Mouse (Mus musculus) retina, adult 2 months (tissue): ENCODE results near the gene Fcgr3.
"Not testable (repeated sequence)": the region's sequence is repeated elsewhere in the genome, so short reads cannot be mapped to it uniquely, and the experiment has no call there.

ENCODE experiments used
- DNase-seq: peaks from one replicate; pipeline ENCODE4 v3.0.0-alpha.2; 2012; ENCODE audit warnings: low read depth, low spot score

Gene Fcgr3

GRCm38 (mm10) chr1:171085718-171086117, 21.0 kb upstream of the Fcgr3 start:
- no peak for DNase-seq

GRCm38 (mm10) chr1:171081512-171082231, 16.9 kb upstream of the Fcgr3 start:
- DNase-seq: not testable (repeated sequence)

- not testable (repeated sequence) for DNase-seq
Observed at GRCm38 (mm10) chr1:171079825-171080224, 15.1 kb upstream of the Fcgr3 start.

- DNase-seq: not testable (repeated sequence)
Observed at GRCm38 (mm10) chr1:171079345-171079744, 14.6 kb upstream of the Fcgr3 start.

- DNase-seq: not testable (repeated sequence)
Observed at GRCm38 (mm10) chr1:171078419-171078818, 13.7 kb upstream of the Fcgr3 start.

- not testable (repeated sequence) for DNase-seq
Observed at GRCm38 (mm10) chr1:171077955-171078354, 13.2 kb upstream of the Fcgr3 start.

- not testable (repeated sequence) for DNase-seq
Observed at GRCm38 (mm10) chr1:171077192-171077591, 12.5 kb upstream of the Fcgr3 start.

GRCm38 (mm10) chr1:171076176-171076575, 11.4 kb upstream of the Fcgr3 start:
- DNase-seq: not testable (repeated sequence)

GRCm38 (mm10) chr1:171074283-171074682, 9.5 kb upstream of the Fcgr3 start:
- not testable (repeated sequence) for DNase-seq

GRCm38 (mm10) chr1:171072217-171072616, 7.5 kb upstream of the Fcgr3 start:
- DNase-seq: not testable (repeated sequence)

GRCm38 (mm10) chr1:171071726-171072125, 7.0 kb upstream of the Fcgr3 start:
- not testable (repeated sequence) for DNase-seq

GRCm38 (mm10) chr1:171070879-171071278, 6.1 kb upstream of the Fcgr3 start:
- not testable (repeated sequence) for DNase-seq

GRCm38 (mm10) chr1:171069508-171069907, 4.8 kb upstream of the Fcgr3 start:
- not testable (repeated sequence) for DNase-seq

GRCm38 (mm10) chr1:171067928-171068327, 3.2 kb upstream of the Fcgr3 start:
- DNase-seq: not testable (repeated sequence)

GRCm38 (mm10) chr1:171066583-171066982, 1.8 kb upstream of the Fcgr3 start:
- not testable (repeated sequence) for DNase-seq

GRCm38 (mm10) chr1:171065768-171066167, 1.0 kb upstream of the Fcgr3 start:
- DNase-seq: not testable (repeated sequence)

- not testable (repeated sequence) for DNase-seq
Observed at GRCm38 (mm10) chr1:171065243-171065587, 480 bp upstream of the Fcgr3 start.

GRCm38 (mm10) chr1:171063569-171064490, 905 bp downstream of the Fcgr3 start:
- not testable (repeated sequence) for DNase-seq

GRCm38 (mm10) chr1:171061566-171061965, 3.2 kb downstream of the Fcgr3 start:
- no peak for DNase-seq

GRCm38 (mm10) chr1:171060392-171060791, 4.3 kb downstream of the Fcgr3 start:
- DNase-seq: no peak

- no peak for DNase-seq
Observed at GRCm38 (mm10) chr1:171059203-171059602, 5.5 kb downstream of the Fcgr3 start.

- DNase-seq: no peak
Observed at GRCm38 (mm10) chr1:171057253-171057652, 7.5 kb downstream of the Fcgr3 start.
